Mouse (Mus musculus) regulatory T cell (primary cell): ENCODE measurements around the gene Tshz2.

Experiments
- in situ Hi-C: fragments of 300-600 bp; cut with MboI, MseI; formaldehyde crosslinking; loops from one replicate; pipeline ENCODE4 v1.15.1; 2025; ENCODE audit warnings: high pct_unique_total_duplicates

Tshz2 gene

DNA sequence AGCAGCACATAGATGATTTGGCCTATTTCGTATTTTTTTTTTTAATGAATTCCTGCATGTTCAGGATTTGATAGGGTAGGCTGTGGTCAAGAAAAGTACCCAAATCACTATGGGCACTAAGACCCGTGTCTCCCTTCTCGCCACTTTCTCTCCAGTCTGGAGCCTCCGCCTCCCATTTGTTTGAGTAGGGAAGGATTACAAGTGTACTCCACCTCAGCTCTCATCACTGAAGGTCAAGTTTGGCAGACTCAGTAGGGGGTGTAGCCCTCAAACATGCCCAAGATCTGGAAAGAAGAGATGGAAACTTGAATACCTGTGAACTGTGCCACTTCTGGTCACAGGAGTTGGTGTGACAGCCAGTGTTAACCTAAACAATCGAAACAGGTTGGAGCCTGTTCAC lies 66.3 kb downstream of the Tshz2 start:
- in situ Hi-C loops, result no loop called here

DNA sequence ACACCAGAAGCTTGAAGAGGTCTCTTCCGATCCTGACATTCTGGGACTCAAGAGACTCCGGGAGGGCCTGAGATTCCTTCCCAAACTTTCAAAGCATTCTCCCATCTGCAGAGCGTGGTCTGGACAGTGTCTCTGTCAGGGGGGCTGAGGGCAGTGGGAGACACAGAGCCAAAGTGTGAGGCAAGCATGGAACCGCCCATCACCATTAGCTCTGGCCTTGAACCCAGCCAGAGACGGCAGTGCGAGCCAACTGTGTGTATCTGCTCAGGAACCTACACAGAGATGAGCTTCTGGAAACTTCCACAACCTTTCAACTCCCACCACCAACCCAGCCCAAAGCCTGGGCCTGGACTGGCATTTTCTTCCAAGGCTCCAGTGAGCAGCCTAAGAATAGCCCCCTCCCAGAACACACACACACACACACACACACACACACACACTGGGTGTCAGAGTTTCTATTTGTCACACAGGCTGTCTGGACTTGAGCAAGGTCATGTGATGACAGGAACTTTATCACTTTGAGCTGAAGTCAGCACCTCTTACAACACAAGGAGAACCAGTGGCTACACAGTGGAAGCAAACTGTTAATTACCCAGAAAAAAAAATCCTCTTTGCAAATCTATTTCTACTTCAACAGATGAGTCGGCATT lies 67.2 kb downstream of the Tshz2 start:
- in situ Hi-C loops, result no loop called here

DNA sequence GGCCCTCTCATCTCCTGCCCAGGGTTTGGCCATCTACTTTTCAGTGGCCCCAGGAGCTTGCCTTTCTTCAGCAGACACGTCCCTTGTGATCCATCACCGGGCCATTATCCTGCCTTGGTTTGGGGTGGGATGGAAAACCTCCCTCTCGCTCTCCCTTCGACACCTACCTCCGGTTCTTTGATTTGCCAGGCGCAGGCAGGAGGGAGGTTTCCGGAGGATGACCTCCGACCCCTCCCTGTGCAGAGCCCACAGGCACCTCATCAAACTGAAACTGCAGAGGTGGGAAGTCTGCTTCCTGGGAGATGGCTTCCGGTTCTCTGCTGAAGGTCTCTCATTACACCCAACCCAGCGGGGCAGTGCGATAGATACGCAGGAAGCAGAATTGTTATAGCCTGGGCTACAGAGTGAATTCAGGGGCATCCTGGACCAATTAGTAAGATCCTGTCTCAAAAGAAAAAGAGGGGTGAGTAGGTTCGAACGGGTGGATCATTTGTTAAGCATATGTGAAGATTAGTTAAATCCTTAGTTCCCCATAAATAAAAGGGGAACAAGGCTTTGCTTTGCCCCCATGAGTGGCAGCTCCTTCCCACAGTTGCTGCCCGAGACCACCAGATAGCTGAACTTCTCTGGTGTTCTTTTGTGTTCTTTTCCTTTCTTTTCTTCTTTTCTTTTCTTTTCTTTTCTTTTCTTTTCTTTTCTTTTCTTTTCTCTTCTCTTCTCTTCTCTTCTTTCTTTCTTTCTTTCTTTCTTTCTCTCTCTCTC lies 70.1 kb downstream of the Tshz2 start:
- in situ Hi-C loops, result no loop called here

DNA sequence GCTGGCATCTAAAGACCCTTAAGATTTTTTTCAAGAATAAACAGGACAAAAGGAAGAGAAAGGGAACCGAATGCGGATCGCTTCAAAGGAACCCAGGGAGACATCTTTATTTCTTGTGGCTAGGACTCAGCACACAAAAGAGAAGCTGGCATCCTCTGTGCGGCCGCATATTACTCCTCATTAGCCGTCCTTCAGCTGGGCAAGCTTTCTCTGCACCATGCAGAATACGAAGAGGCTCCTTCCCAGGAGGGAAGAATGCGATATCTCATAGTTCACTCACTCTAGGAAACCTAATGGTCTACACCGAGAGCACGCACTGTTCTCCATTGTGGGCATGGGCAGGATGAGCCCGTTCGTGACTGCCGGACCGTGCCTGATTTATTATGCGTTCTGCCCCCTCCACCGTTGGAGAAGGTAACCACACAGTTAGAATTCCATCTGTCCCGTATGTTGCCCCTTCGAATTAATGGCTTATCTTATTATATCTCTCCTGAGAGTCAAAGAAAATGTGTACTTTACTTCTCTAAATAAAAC lies 89.0 kb downstream of the Tshz2 start:
- in situ Hi-C loops, result no loop called here

DNA sequence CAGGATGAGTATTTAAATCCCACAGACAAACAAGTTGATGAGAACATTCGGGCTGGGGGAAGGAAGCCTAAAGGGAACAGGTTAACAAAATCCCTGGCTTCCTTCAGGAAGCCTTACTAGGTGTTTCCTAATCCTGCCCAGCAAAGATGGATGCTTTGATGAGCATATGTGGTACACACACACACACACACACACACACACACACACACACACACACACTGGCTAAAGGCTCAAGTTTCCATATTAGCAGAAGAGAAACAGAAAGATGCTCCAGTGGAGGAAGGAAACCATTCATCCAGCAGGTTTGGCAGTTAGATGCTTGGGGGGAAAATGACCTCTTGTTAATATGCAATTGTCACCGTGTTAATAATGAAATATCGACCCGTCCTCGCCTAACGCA lies 89.5 kb downstream of the Tshz2 start:
- in situ Hi-C loops, result no loop called here

DNA sequence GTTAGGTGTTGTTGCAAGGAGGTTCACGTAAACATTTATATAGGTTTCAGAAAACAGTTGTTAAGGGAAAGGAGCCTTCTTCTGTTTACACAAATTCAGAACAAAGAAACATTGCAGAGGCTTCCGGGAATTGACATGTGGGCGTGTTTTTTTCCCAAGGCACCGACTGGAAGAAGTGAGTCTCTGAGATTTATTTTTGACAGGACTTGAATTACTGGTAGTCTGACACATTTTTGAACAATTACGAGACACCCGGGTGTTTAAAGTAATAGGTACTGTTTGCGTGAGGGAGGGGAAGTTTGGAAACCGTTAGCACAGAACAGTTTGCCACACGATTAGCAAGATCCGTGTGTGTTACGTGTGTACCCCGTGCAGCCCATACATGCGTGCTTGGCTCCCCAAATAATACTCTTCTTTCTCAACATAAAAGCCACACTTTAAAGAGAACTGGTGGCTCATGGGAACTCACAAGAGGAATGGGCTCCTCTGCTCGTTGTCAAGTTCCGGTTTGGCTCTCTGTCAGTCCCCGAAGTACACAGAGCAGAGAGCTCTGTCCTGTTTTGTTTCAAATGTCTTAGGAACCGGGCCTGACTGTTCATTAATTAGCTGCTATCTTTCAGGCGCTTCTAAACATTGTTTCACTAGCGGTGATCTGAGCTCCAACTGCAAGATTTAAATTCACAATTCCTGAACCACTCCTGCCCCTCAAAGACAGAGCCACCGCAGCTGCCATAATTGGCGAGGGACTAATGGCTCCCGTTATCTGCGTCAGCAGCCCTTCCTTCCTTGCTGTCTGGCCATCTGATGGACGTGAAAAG lies 91.0 kb downstream of the Tshz2 start:
- in situ Hi-C loops, result no loop called here

DNA sequence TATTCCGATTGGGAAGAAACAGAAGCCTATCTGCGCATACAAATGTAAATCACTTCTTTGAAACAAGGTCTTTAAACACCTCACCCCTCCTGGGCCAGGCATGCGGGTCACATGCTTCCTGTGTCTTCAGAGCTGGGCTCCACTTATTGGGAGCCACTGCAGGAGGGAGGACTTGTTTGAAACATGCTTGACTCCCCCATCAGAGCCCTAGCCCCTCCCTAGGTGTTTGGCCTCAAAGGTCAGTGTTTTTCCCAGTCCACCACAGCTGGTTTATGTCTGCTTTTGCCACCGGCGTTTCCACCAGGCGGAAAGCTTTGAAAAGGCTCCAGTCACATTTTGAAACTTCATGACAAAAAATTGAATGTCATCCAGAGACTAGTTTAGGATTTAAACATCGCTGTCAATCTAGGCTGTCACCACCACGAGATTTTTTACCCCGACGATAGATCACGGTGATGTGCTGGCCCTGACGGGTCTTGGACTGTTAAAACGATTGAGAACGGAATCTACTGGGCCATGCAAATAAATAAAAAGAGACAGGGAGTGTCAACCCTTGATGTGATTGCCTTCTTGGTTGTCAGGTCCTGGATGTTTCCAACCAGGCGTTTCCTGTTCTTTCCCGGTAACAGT lies 96.0 kb downstream of the Tshz2 start:
- in situ Hi-C loops, result no loop called here

DNA sequence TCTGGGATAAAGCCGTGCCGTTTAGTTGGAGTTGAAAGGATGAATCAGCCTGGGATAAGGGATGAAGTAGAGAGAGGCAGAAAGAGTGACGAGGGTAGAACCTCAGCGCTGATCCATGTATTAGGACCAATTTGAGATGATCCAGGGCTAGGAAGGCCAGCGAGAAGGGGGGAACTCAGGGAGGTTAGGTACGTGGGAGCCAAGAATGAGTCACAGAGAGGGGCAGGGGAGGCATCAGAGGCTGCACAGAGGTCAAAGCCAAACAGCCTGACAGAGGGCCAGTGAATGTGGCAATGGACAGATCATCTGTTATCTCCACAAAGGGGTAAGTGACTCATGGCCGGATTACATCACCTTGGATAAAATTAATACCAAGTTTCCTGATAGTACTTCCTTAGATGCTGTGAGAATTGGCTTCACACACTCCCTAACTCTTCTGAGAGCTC lies 97.8 kb downstream of the Tshz2 start:
- in situ Hi-C loops, result no loop called here

DNA sequence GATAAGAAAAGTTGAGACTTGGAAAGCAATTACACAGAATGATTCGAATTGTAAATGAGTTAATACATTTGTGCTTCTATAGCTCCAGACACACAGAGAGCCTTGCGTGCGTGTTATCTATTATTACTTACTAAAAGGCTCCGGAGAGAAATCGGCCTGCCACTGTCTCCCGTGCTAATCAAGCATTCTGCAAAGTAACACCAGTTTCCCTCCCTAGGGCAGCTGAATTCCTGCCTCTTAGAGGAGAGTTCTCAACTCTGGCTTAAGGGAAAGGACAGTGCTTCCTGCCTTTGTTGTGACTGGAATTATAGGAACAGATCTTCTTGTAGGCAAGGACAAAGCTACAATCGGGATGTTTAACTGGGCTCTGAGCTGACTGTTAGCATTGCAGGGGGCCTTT lies 101.2 kb downstream of the Tshz2 start:
- in situ Hi-C loops, result no loop called here

DNA sequence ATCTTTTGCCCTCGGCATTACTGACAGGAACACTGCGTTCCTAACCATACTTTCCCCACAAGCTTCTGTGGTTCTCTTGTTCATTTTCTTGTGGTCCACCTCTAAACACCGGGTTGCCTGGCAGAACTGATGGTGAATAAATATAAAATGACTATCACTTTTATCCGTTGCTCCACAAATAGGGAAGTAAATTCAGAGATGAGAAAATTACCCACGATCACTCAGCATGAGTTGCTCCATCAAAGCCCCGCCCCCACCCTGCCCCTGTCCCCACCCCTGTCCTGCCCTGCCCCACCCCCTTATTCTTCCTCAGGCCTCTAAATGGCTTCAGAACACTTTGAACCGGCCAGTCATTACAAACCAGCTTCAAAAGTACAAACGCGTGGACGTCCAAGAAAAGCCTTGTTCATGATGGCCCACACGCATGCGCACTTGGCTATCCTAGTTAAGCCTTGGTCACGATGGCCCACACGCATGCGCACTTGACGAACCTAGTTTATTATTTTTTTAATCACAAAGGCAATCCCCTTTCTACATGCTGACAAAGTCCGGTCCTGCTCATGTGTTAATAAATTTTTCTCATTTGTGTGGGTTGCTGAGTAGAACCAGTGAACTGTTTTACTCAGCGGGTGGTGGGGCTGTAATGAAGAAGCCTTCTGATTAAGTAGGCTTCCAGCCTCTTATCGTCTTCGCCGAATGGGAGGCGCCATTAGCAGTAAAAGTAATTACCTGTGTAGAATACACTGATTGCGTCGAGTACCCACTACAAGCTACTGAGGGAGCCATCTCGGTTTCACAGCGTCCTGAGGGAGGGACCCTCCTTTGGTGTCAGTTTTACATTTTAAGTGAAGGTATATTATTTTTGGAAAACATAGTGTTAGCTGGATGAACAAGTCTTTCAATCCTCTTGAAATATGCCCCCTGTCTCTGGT lies 102.9 kb downstream of the Tshz2 start:
- in situ Hi-C loops, result no loop called here

DNA sequence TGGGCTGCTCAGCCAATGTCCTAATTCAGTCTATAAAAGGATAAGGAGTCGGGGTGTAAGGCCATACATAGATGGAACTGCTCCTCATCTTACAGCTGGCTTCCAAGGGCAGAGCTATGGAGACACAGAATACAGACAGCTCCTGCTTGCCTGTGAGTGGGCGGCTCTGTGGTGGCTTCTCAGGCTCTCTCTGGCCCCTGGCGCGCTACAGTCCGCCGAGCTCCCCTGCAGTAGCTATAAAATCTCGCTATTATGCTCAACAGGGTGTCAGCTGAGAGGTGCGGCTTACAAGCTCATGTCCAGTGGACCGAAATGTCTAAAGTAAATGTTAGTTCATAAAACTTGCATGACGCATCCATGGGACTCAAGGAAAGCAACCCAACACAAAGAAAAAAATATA lies 108.2 kb downstream of the Tshz2 start:
- in situ Hi-C loops, result no loop called here

DNA sequence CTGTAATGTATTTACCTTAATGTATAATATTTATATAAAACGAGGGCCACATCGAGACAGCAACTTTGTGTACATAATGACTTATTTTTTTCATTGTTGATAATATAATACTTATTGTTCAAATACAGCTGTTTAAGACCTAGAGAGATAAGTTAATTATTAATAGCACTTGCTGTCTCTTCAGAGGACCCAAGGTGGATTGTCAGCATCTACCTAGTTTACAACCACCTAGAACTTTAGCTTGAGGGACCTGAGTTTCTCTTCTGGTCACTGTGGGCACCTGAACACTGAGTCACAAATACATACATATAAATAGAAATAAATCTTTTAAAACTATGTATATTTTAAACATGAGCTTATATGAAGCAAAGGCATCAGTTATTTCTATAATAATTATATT lies 110.0 kb downstream of the Tshz2 start:
- in situ Hi-C loops, result no loop called here

DNA sequence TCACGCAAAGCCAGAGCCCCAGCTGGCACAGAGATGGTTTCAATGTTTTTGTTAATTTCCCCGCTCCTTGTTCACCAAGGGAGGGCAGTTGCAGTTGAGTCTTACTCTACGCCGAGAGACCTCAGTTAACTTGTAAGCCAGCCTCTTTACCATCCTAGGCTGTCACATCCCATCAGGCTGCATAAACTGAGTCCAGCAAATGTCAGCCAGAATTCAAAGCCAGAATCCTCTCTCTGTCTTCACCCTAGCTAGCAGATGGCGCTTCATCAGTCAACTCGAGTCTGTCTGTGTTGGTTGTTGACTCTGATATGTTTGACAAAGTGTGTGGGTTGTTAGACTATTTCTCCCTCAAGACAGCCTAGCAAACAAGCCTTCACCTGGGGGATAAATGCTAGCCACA lies 110.5 kb downstream of the Tshz2 start:
- in situ Hi-C loops, result no loop called here

DNA sequence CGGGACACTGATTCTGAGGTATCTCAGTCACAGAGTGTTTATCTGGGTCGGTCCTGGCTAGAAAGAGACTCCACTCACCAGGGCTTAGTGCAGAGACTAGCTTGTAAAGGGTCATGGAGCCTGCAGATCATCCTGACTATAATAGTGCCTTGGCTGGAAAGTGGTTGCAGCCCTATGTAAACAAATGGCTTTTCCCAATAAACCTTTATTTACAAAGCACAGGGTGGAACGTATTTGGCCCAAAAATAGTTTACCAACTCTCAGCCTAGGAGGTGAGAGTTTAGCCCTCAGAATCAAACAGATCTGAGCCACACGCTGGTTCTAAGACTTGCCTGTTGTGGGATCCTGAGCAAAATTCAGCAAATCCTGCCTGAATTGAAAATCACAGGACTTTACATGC lies 111.1 kb downstream of the Tshz2 start:
- in situ Hi-C loops, result no loop called here

DNA sequence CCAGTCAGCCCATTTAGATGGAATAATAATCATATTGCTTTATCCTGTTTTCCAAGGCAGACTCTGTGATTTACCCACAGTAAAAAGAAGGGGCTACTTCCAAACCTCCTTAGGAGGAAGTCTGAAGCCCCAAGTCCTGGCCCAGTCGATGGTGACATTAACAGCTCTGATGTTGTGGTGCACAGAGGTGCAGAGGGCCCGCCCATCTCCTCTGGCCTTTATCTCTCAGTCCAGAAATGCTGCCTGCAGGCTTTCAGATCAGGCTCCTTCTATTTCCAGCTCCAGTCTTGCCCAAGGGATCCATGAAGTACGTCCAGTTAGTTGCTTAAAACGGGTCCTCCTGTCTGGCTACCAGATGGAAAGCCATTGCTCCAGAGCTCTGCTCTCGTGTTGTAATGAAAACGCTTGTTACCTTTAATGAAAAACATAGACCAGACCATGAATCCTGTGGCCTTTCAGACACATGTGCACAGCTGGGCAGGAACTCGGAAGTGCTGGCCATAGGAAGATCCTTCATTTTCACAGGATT lies 114.4 kb downstream of the Tshz2 start:
- in situ Hi-C loops, result no loop called here

DNA sequence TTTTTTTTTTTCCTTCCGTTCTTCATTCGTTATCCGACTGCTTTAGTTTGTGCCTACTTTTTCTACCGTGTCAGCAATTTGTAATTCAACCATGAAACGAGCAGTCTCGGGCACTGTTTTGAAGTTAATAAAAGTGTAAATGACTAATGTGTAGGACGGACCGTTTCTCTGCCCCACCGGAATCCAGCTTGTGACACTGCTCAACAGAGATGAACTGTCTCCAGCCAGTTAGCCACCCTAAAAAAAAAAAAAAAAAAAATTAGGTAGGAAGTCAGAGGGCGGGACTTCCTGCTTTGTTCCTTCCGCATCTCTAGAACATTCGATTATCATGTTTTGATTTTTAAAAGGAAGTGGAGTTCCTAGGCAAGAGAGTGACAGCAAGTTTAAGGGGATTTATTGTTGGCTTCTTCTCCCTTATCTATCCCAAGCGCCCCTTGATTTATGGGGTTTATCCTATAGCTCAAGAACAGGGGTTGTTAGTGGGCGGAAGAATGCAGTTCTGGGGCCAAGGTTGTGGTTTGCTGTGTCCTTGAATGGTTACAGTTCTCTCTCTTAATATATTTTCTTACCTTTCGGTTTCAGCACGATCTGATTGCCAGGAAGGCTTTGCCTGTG lies 116.6 kb downstream of the Tshz2 start:
- in situ Hi-C loops, result no loop called here

DNA sequence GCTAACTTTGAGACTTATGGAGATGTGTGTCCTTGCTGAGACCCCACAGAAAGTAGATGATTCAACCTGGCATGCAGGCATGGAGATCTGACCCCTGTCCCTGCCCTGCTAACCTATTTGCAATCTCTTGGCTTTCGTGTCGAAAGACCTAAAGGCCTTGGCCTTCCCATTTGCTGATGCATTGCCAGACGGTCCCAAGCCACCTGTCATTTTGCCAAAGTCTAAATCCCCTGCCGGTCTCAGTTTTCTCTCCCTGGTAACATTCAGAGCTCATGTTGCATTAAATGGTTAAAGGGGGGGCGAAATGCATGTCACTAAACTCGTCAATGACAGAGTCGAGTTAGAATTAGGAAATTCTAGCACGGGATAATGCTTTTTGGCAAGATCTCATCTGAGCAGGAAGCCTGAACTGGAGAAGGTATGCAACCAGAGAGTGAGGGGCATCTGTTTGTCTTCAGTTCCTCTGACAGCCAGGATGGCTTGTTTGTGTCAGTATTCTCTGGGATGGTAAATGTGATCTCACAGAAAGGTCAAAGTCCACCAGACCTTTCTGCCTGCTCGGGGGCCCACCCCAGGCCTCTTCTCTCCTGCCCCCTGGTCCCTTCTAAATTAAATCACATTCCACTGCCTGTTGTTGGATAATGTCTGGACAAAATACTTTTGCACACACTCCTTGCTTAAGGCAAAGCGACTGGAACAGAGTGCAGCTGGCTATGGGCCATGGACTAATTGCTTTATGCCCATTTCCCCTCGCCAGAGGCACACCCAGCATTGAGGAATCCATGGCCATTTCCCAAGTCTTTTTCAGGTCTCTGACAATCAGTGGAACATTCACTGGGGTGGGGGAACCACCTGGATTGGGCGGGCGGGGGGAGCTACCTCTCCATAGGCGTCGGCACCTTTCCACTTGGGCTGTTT lies 118.0 kb downstream of the Tshz2 start:
- in situ Hi-C loops, result no loop called here

DNA sequence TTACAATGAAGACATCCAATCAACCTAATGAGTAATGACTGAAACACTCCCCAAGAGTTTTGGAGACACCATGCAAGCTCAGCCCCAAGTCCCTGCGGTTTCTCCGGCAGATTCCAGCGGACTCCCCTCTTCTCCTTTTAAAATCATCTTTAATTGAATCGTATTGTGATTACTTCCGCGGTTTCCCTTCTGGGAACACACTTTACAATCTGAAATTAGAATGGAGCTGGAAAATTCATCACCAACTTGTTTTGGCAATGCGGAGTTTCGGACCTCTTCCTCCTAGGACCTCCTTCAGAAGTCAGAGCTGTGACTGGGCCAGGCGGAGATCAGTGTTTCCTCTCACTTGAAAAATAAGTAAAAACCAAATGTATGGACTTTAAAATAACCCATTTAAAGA lies 119.3 kb downstream of the Tshz2 start:
- in situ Hi-C loops, result no loop called here

DNA sequence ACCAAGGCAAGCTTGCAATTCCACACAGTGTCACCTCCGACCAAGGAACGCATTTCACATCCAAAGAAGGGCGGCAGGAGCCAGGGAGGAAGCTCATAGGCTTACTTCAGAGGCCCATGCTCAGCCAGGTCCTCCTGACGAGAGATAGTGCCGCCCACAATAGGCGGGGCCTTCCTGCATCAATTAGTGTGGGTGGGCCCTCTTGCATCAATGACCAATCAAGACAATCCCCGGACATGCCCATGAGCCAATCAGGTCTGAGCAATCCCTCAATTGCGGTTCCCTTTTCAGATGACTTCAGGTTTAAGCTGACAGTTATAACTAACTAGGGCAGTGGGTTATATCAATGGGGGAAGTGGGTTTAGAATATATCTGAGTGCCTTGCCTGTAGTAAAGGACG lies 120.6 kb downstream of the Tshz2 start:
- in situ Hi-C loops, result no loop called here
